Mouse (Mus musculus): Measurements from ENCODE around the gene Dstyk.

Gene Dstyk

DNA sequence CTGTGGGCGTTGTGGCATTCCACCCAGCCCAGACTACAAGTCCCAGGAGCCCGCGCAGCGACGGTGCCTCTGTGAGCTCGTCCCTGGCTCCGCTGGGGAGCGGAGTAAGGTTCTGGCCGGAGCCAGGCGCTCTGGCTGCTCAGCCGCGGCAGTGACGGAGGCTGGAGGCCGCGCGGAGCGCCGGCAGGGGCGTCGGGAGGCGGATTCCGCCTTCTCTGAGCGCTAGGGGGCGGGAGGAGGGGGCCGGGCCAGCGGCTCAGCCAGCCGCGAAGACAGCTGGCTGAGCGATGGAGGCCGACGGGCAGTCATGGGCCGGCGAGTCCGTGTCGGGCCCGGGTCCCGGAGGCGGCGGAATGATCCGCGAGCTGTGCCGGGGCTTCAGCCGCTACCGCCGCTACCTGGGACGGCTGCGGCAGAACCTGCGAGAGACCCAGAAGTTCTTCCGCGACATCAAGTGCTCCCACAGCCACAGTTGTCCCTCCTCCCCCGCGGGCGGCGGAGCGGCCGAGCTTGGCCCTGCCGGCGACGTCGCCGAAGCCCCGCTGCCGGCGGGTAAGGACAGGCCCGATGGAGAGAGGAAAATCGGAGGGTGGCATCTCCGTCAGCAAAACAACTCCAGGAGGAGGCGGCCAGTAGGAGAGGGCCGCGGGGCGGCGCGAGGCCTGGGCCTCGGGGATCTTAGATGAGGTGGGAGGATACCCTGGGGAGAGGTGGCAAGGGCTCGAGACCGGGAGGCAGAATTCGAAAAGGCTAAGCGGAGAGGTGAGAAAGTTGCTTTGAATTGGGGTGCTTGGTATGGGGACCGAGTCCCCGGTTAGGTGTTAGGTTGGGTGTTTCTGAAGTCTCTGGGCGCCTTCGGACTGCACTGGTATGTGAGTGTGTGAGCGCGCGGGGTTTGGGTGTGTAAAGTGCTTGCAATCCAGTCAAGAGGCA lies at the start of gene Dstyk:
Gene Dstyk, plus strand, starts transcription at position 237 of the 933 bp plus-strand sequence.
- peak; percentile 98 for DNase-seq (ENCODE audit: inconsistent ontology term)

DNA sequence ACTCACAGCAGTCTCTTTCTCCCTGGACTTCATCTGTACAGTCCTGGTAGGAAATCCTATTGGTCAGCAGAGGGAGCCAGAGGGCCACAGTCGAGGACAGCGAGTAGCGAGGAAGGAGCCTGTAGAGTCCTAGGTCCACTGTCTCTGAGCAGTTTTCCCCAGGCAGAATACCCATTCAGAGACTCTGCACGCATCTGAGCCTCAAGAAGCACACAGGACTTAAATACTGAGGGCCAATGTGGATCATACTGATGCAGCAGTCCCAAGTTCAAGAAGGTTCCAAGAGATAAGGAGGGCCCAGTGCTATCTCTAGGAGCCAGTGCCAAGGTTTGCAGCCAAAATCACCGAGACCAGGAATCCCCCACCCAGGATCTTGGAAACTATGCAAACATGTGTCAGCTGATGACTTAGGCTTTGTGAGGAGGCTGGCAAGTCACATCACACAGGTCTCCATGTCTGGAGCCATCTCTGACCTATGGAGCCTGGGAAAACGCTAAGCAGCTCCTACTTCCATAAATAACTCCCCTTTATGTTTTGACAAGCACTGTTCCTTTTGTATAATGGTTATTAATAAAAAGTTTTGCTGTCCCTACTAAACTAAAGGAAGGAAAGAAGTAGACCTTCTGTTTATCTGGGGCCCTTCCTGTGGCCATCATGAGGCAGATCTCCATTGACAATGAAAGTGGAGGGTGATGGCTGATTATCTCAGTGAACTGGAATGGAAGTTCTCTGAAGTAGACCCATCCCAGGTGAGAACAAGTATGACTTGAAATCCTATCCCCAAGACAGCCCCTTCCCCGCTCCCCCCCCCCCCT lies 49.5 kb upstream of the Dstyk start:
- DNase-seq (ENCODE audit: inconsistent ontology term), result peak; percentile 78

DNA sequence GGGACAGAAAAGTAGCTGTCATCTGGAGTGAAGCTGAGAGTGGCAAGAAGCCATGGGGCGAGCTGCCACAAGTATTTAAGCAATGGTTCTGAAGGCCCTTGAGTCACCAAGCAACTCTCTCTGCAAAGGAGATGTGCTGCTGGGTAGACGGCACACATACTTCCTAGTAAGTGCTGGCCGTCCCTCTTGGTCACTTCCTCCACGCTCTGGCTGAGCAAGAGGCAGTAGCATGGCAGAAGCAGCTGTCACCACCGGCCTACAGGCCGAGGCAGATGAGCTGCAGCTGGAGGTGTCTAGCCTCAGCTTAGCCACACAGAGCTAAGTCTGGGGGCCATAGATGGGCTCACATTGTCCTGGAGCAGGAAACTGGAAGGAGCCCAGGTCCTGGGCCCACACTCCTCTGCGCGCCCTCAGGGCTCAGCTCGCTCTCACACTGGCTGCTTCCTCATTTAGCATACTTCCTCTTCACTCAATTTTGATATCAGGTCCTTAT lies 46.6 kb upstream of the Dstyk start:
- DNase-seq (ENCODE audit: inconsistent ontology term), result no peak

DNA sequence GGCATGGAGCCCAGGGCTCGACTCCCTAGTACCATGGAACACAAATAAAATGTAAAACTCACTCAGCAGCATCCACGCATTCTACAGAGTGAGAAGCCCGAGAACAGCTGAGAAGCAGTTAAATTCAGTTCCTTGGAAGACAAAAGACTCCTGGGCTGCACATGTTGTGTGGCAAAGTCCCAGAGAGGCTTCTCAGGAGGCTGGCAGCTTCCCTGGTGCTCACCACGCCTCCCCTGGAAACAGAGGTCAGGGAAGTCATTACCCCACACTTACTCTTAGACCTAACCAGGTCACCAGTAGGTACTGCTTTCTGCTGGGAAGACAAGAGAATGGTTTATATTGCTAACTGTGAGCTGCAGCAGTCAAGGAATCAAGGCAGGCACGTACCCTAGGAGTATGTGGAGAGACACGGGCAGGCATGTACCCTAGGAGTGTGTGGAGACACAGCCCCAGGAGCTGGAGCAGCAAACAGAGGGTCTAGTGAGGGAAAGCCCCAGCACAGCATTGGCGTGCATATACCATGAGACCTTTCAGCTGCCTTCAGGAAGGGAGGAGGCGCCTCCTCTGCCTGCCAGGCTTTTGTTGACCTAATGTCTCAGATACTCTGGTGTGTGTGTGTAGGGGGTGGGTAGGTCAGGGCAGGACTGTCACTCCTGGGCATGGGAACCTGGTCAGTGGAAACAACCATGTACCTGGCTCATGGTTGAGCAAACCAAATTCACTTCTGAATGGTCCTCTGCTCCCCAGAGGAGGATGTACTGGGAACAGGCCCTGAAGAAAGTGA lies 45.9 kb upstream of the Dstyk start:
- no peak for DNase-seq (ENCODE audit: inconsistent ontology term)

DNA sequence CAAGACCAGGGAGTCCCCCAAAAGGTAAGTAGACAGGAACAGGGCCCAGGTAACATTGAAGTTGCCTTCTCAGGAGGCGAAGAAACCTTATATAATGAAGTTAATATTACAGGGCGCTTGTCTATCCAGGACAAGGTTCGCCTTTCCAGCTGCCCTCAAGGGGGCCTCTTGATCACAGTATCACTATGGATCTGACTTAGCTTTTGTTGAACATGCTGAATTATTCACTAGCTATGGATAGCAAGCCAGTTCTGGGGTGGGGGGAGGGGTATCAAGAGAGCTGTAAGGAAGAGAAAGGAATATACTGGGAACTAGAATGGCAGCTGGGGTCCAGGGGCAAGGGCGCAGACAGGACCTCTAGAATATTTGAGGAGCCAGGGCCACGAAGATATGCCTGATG lies 45.0 kb upstream of the Dstyk start:
- no peak for DNase-seq (ENCODE audit: inconsistent ontology term)

DNA sequence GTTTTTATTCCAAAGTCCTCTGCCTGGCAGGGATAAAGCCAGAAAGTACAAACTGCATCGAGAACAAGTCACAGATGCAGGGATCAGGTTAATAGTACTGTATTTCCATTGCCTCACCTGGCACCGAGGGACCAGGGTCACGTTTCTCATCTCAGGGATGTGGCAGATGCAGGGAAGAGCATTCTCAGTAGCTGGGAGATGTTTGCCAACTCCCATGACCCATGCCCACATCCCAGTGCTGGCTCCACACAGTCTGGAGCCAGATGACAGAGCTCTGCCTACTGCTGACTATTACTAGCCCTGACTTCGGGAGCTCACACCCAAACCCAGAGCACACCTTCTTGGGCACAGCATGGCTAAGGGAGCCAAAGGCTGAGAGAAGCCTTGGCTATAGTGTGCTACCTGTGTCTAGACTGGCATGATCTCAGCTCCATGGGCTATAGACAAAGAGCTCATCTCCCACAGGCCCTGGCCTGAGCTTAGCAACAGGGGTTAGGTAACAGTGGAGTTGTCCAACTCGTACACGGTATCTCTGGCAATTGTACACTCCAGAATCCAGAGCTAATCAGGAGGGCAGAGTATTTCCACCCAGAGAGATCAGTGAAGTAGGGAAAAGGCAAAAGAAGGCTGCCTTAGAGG lies 44.3 kb upstream of the Dstyk start:
- DNase-seq (ENCODE audit: inconsistent ontology term), result no peak

DNA sequence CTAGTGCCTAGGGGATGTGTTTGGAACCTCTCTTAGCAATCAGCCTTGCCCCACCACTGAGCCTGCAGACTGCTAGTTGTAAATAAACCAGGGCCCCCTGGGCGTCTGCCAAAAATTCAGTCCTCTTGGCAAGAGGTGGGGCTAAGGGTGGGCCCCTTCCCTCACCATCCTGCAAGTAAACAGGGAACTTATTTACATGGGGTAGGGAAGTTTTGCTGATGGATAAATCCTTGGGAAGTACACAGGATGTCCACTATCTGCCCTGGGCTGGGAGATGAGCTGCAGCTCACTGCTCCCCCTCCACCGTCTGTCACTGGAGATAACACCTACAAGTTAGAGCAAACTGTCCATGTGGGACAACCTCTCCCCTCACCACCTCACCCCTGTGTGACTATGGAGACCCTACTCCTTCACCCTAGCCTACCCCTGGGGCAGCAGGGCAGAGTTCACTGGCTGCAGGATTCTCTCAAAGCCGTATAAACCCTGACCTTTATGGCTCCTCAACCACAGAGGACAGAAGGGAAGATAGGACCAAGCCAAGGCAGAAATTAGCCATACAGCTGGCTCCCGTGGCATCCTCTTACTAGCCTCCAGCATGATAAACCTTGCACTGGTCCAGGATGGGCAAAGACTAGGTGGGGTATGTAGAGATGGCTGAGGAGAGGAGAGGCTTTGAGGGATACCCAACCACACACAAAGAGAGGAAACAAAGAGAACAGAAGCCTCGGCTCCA lies 43.0 kb upstream of the Dstyk start:
- peak; percentile 49 for DNase-seq (ENCODE audit: inconsistent ontology term)

DNA sequence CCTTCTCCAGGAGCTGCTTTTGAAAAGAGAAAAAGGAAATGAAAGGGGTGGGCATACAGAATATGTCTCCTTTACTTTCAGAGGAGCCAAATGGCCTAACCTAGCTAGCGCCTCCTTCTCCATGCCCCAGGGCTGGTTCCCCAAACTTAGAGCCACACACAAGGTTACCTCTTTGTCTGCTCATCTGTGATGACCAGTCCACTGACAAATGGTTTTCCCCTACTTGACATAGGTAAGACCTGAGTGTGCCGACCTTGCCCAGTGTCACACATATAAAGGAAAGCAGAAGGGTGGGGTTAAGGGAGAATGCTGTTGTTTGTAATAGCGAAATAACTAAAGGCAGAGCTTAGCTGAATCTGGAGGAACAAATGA lies 42.5 kb upstream of the Dstyk start:
- DNase-seq (ENCODE audit: inconsistent ontology term), result no peak

DNA sequence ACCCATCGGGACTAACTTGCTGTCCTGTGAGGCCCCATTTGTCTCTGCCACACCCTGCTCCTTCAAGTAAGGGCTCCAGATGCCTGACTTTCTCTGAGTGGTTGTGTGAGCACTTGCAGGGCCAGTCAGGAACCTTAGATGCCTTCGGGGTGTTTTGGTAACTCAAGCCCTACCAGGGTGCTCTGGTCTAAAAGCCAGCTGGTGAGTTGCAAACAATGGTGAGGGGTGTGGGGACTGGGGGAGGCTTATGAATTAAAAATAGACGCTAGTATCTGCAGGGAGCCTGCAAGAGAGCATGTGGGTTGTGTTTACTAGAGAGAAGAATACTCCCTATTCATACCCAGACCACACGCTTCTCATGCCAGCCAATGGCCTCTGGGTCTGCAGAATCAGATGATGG lies 42.1 kb upstream of the Dstyk start:
- DNase-seq (ENCODE audit: inconsistent ontology term), result peak; percentile 73

DNA sequence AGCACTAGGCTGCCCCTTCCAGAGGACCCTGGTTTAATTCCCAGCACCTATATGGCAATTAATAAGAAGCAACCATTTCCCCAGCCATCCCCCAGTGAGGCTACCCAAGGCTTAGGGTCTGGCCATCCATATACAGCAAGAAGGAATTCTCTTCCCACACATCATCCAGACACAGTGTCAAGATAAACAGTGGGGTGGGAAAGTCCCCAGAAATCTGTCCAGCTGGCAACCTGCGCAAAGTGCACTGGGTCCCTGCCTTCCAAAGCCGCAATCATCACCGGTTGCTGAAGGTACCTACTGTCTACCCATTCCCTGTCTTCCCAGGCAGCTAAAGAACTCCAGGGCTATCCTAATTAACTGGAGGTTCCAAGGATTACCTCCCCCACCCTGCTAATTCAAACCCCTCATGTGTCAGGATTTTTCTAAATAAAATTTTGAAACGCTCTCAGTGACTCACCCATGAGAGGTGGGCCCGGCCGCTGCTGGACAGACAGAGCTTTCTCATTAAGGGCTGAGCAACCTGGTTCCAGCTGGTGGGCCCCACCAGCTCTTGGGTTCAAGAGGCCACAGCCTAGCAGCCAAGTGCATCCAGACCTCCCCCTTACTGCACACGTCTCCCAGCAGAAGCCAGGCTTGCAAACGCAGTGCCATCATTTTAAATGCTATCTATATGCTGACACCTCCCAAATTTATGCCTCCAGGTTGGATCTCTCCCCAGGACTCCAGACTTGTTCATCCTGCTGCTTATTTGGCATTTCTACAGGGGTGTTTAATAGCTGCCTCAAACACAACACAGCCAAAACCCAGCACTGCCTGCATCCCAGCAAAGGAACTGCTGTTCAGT lies 40.9 kb upstream of the Dstyk start:
- DNase-seq (ENCODE audit: inconsistent ontology term), result peak; percentile 51

DNA sequence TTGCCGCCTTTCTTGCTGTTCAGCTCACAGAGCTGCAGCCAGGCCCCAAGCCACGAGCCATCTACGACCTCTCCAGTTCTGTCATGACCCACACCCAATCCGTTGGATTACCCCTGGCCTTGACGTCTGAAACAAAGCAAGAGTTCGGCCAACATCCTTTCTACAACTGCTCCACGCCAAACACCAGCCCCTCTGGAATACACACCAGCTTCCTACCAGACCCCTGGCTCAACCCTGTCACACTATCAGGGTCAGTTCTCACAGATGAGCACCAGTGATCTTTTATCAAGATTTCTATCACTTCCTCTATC lies 40.3 kb upstream of the Dstyk start:
- no peak for DNase-seq (ENCODE audit: inconsistent ontology term)

DNA sequence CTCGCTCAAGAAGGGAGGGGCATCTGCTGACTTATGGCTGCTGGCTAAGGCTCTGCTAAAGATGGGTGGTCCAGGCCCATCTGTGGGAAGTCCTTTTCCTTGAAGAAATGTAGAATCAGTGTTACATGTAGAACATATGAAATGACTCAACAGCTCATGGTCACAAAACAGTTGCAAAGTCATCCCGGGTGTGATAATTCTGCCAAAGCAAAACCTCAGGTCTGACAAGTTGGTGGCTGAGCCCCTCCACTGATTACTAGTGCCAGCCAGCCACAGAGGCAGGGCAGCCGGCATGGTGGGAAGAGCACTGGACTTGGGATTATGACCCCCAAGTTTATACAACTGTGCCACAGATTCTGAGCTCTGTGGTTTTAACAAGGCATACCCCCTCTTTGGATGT lies 39.5 kb upstream of the Dstyk start:
- no peak for DNase-seq (ENCODE audit: inconsistent ontology term)

DNA sequence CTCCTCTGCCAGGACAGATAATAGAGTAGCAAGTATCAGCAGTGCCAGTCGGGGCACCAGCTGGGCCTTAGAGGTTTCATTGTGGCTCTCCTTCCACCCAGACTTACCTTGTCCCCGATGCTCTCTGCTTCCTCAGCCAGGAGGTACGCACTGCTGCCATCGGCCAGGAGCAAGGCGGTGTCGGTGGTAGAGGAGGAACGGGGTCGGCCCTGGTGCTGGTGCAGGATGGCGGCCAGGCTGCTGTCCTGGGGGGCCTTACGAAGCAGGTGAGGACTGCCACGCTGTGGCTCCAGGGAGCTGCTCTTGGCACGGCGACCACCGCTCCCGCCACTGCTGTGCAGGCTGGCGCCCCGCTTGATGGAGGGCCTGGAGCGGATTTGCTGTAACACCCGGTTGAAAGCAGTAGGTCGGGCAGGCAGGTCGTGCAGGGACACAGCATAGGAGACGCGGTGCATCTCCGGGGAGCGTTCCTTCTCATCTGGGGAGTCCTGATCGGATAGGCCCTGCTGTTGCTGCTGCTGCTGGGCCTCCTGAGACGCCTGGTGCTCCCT lies 36.7 kb upstream of the Dstyk start:
- DNase-seq (ENCODE audit: inconsistent ontology term), result no peak

DNA sequence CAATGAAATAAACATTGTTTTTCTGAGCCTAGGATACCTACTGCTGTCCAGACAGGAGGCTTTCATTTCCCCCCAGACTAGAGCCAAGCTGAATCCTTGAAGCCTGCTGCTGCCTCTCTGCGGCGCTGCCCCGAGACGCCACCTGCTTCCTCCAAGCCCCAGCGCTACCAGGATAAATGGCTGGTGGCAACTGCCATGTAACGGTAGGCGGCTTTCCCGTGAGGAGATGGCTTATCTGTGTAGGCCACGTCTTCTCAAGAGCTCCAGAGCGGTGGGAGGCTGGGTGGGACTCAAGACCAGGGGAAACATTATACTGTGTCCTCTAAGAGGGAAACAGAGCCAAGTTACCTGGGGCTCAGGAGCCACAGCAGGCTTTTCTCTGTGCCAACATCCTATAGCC lies 35.4 kb upstream of the Dstyk start:
- DNase-seq (ENCODE audit: inconsistent ontology term), result no peak

DNA sequence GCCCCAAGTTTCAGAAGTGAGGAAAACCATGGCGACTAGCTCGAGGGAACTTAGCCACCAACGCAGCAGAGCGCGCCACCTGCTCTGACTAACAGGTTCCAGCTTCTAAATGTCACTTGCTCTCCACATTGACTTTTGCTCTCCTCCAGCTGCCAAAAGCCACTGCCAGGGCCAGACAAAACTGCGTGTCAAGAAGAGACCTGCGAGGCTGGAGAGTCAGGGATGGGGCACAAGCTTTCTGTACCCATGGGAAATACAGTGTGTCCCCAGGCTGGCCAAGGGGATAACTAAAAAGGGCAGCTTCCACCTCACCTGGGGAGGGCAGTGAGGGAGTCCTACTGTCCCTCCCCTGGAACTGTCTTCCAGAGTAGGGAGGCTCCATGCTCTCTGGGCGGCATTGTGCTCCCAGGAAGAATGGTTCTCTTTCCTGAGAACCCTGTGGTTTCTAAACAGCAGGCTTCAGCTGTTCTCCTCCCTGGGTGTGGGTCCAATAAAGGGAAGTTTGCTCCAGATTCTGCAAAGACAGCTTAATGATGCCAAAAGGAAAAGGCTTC lies 33.3 kb upstream of the Dstyk start:
- no peak for DNase-seq (ENCODE audit: inconsistent ontology term)

DNA sequence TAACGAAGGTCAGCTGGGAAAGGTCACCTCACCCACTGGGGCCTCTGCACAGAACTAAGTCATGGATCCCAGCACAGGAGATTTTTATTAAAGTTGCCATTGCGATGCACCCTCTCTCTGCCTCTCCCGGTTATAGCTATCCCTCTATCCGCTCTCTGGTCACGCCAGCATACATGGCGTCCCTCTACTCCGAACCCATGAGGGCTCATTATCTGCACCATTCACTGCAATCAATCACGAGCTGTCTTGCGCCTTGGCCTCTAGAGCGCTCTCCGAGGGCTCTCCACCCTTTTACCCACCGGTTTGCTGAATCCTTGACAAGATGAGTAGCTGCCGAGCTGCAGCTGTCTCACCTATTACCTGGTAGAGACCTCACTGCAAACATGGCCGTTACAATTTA lies 32.1 kb upstream of the Dstyk start:
- no peak for DNase-seq (ENCODE audit: inconsistent ontology term)

DNA sequence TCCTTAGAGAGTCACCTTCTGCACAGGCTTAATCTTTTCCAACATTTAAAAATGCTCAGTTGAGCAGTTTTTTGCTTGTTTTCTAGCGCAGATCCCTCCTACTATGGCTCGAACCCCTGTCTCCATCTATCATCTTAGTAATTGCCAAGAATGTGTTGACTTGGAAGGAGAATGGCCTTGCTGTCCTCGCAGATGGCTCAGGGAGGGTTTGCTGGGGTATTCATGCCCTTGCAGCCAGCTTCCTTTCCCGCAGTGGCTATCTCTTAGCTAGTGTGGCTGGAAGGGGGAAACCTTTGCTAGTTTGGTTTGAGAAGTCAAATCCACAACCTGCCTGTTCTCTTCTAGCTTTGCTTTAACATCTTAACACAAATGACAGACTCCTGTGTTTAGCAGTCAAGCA lies 31.6 kb upstream of the Dstyk start:
- DNase-seq (ENCODE audit: inconsistent ontology term), result no peak

DNA sequence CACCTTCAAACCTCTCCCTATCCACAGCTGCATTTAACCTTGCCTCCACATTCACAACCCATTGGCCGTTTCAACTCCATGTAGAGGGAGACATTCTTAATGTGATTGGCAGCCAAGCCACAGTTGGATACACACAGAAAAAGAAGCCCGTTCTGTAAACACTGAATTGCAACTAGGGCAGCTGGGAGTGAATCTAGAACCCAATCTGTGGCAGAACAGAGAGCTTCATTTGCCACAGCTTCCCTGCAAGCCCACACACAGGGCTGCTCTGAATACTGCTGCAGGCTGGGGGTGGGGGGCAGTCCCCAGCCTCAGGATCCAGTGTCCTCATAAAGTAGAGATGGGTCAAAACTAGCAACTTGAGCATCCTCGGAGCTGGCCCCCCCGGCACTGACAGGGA lies 31.1 kb upstream of the Dstyk start:
- no peak for DNase-seq (ENCODE audit: inconsistent ontology term)

DNA sequence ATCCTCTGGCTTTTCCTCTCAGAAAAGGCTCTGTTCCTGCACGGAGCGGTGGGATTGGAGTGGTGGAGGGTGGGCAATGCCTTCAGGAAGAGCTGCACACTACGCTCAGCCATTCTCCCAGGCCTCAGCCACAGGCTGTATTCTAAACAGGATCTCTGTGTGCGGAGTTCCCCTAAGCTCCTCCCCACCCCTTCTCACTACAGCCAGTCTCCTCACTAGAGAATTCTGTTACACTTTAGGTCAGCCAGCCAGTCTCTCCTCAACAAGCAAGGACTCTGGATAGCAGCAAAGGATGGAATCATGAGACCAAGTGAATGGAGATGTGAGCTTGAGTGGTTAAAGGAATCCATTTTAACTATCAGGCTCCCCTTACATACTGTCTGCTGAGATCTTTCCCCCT lies 29.4 kb upstream of the Dstyk start:
- peak; percentile 50 for DNase-seq (ENCODE audit: inconsistent ontology term)

All from Muller cell, postnatal 12 days (primary cell).